8 mouse cellular contexts compared by ENCODE assay signal in the genomic region with DNA sequence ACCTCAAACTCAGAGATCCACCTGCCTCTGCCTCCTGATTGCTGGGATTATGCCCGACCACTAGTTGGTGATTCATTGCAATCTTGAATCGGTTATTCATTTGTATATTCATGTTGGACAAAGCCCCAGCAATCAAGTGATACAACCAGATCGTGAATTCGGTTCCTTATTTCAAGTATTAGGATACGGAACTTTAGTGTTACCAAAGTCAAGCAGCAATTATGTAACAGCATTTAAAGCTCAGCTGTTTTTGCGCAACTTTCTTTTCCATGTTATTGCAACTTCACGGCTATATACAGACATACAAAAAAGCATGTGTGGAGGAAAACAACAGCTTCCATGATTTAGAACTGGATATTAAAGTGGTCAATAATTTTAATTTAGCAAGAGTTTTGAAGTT. TPM values are rescaled to one million over a fixed set of nuclear protein-coding genes. Genes with fewer than 3 reads are reported as not detected.
A peak's percentile ranks its signal among the peaks of the same experiment; 100 is the strongest.
DNase-seq lines count a peak whose midpoint lies in the region; ATAC-seq and TF ChIP-seq lines count a peak whose summit lies in the region.

No protein-coding gene starts in this region.

- no peaks in the 10 kb centered on the region for H3K9me3 ChIP-seq in heart, embryonic 10.5 days
- H3K9me3 ChIP-seq in embryonic facial prominence, embryonic 14.5 days (ENCODE audit: control insufficient read depth, low read length), result no peaks in the 10 kb centered on the region
- H3K9me3 ChIP-seq in lung, postnatal 0 days (ENCODE audit: low read length), result no peaks in the 10 kb centered on the region

- H3K27me3 ChIP-seq in heart, embryonic 10.5 days (ENCODE audit: insufficient read depth, poor library complexity, severe bottlenecking), result no peaks in the 10 kb centered on the region
- H3K27me3 ChIP-seq in C2C12 (ENCODE audit: control insufficient read depth, insufficient read depth, insufficient read length), result no peaks in the 10 kb centered on the region
- H3K27me3 ChIP-seq in embryonic facial prominence, embryonic 14.5 days (replicated peaks; ENCODE audit: control insufficient read depth, insufficient read depth, low read length), result 0 out of 2 replicates have a peak, but pooled peaks cover 3% of the 10 kb centered on the region
- H3K27me3 ChIP-seq in lung, postnatal 0 days (replicated peaks; ENCODE audit: insufficient read depth, low read length), result no peaks in the 10 kb centered on the region

- peak overlapping the region; percentile 84; the same call in 1 of the 2 replicates for H3K4me2 ChIP-seq in embryonic facial prominence, embryonic 14.5 days (ENCODE audit: low read depth, low read length)
- H3K4me2 ChIP-seq in lung, postnatal 0 days (replicated peaks; ENCODE audit: low read depth, low read length), result peak overlapping the region; percentile 85

- ATAC-seq in embryonic facial prominence, embryonic 14.5 days (ENCODE audit: low read depth), result no peak
- 0 out of 2 replicates have a peak, but pooled peaks have one; percentile 1 for ATAC-seq in lung, postnatal 0 days

- DNase-seq in heart, embryonic 10.5 days (ENCODE audit: low spot score), result no peak
- no peak for DNase-seq in heart, adult 9 months (ENCODE audit: low spot score in 2 of 2)
- DNase-seq in embryonic facial prominence, embryonic 14.5 days (ENCODE audit: low spot score), result no peak
- DNase-seq in lung, postnatal 0 days (ENCODE audit: low spot score), result peak; percentile 79
- DNase-seq in adrenal gland, adult 18-20 months (ENCODE audit: low spot score in 2 of 2), result no peak
- DNase-seq in adrenal gland, postnatal 25 days, result no peak
- DNase-seq in urinary bladder, adult 2 months (ENCODE audit: low spot score), result no peak

- no peaks in the 10 kb centered on the region for H3K36me3 ChIP-seq in heart, embryonic 10.5 days
- peaks cover 2% of the 10 kb centered on the region for H3K36me3 ChIP-seq in C2C12 (ENCODE audit: control insufficient read depth, insufficient read depth)
- no peaks in the 10 kb centered on the region for H3K36me3 ChIP-seq in embryonic facial prominence, embryonic 14.5 days (ENCODE audit: control insufficient read depth, insufficient read depth, low read length)
- H3K36me3 ChIP-seq in lung, postnatal 0 days (ENCODE audit: insufficient read depth, low read length), result no peaks in the 10 kb centered on the region

- H3K4me1 ChIP-seq in heart, embryonic 10.5 days, result peaks cover 13% of the 10 kb centered on the region
- peaks cover 19% of the 10 kb centered on the region for H3K4me1 ChIP-seq in embryonic facial prominence, embryonic 14.5 days (ENCODE audit: control insufficient read depth, insufficient read depth, low read length)
- peaks cover 5% of the 10 kb centered on the region; the same call in 1 of the 2 replicates for H3K4me1 ChIP-seq in lung, postnatal 0 days (ENCODE audit: insufficient read depth, low read depth, low read length)

- H3K79me3 ChIP-seq in C2C12 (ENCODE audit: low read depth), result peaks cover 27% of the 10 kb centered on the region

- no peak for TF ChIP-seq CTCF in C2C12 (IDR thresholded peaks at IDR 0.05; ENCODE audit: control insufficient read depth, insufficient read depth, insufficient read length)
- no peak for TF ChIP-seq CTCF in lung, postnatal 0 days (IDR thresholded peaks at IDR 0.05)

- H3K27ac ChIP-seq in heart, embryonic 10.5 days, result no peak overlapping the region
- H3K27ac ChIP-seq in embryonic facial prominence, embryonic 14.5 days (replicated peaks; ENCODE audit: low read depth, low read length), result no peak overlapping the region
- H3K27ac ChIP-seq in lung, postnatal 0 days (ENCODE audit: low read length), result no peak overlapping the region

- H3K9ac ChIP-seq in embryonic facial prominence, embryonic 14.5 days (ENCODE audit: low read depth, low read length), result no peak overlapping the region
- H3K9ac ChIP-seq in lung, postnatal 0 days (replicated peaks; ENCODE audit: low read depth), result no peak overlapping the region

- H3K4me3 ChIP-seq in heart, embryonic 10.5 days, result peak overlapping the region; percentile 95; the same call in 1 of the 2 replicates
- peak overlapping the region; percentile 73 for H3K4me3 ChIP-seq in C2C12 (ENCODE audit: insufficient read depth, poor library complexity, severe bottlenecking)
- H3K4me3 ChIP-seq in embryonic facial prominence, embryonic 14.5 days (ENCODE audit: low read depth, low read length), result no peak overlapping the region; the same call in 1 of the 2 replicates
- peak overlapping the region; percentile 94 for H3K4me3 ChIP-seq in lung, postnatal 0 days (ENCODE audit: low read depth, low read length)

- no peak for TF ChIP-seq EP300 in lung, postnatal 0 days (IDR thresholded peaks at IDR 0.05)

- WGBS in heart, embryonic 10.5 days, result 70% methylated on average over 7 of the region's 7 CpGs
- WGBS in embryonic facial prominence, embryonic 14.5 days, result 70% methylated on average over 7 of the region's 7 CpGs
- WGBS in lung, postnatal 0 days, result 59% methylated on average over 7 of the region's 7 CpGs

- no peak overlapping the region for H3ac ChIP-seq in C2C12 (ENCODE audit: control insufficient read depth, insufficient read length, low read depth)

- peaks cover 43% of the 10 kb centered on the region for H3K79me2 ChIP-seq in C2C12 (ENCODE audit: control insufficient read depth, insufficient read depth)

TF ChIP-seq in C2C12, 6 proteins besides CTCF, POLR2A, EP300 and RAD21:
- TF ChIP-seq MAX (IDR thresholded peaks at IDR 0.05), result no peak
- no peak for TF ChIP-seq CEBPB (IDR thresholded peaks at IDR 0.05; ENCODE audit: low read depth)
- no peak for TF ChIP-seq FOSL1 (IDR thresholded peaks at IDR 0.05; ENCODE audit: insufficient read depth, low read length, poor library complexity, severe bottlenecking)
- no peak for TF ChIP-seq MYOG (IDR thresholded peaks at IDR 0.05; ENCODE audit: control insufficient read depth, extremely low read depth, insufficient read length)
- TF ChIP-seq MYOD1 (IDR thresholded peaks at IDR 0.05; ENCODE audit: control insufficient read depth, insufficient read length, low read depth), result no peak
- TF ChIP-seq USF1 (IDR thresholded peaks at IDR 0.05; ENCODE audit: low read depth), result no peak

RNA-seq across cellular contexts. Expression of gene Snx27, which starts 0.4 kb away (rescaled TPM):
- 32.2 and 41.3 TPM in 2 replicates for polyA plus RNA-seq in heart, embryonic 10.5 days (2016; fragmentation: Nextera tagmentation; extraction: Ambion mirVana)
- polyA plus RNA-seq in C2C12 (2012; fragmentation: generic; extraction: Trizol), result 14.9 TPM
- 33.6 and 33.9 TPM in 2 replicates for polyA plus RNA-seq in embryonic facial prominence, embryonic 14.5 days (2014; fragmentation: Nextera tagmentation; extraction: Ambion mirVana)
- polyA plus RNA-seq in lung, postnatal 0 days (2015; fragmentation: Nextera tagmentation; extraction: Ambion mirVana), result 21.5 and 28.3 TPM in 2 replicates
- 10 to 100 TPM; 43.7 to 49.9 TPM for total RNA-seq in adrenal gland, adult 18-20 months (2021)
- total RNA-seq in adrenal gland, postnatal 25 days (2021), result 38.0 and 46.1 TPM in 2 replicates
- 20.6 and 22.3 TPM in 2 replicates for polyA plus RNA-seq in urinary bladder, adult 2 months (2012; rRNA removed)

RNA-seq across cellular contexts. Expression of gene Gm10972, which starts 60.0 kb away (rescaled TPM):
- not detected in 2 replicates for polyA plus RNA-seq in heart, embryonic 10.5 days (2016; fragmentation: Nextera tagmentation; extraction: Ambion mirVana)
- polyA plus RNA-seq in C2C12 (2012; fragmentation: generic; extraction: Trizol), result not detected
- polyA plus RNA-seq in embryonic facial prominence, embryonic 14.5 days (2014; fragmentation: Nextera tagmentation; extraction: Ambion mirVana), result not detected in 2 replicates
- not detected in 2 replicates for polyA plus RNA-seq in lung, postnatal 0 days (2015; fragmentation: Nextera tagmentation; extraction: Ambion mirVana)
- total RNA-seq in adrenal gland, adult 18-20 months (2021), result not detected
- not detected in 2 replicates for total RNA-seq in adrenal gland, postnatal 25 days (2021)
- polyA plus RNA-seq in urinary bladder, adult 2 months (2012; rRNA removed), result not detected in 2 replicates
